Mouse (Mus musculus): ENCODE data around the gene C5ar1. TPM values are rescaled to one million over a fixed set of nuclear protein-coding genes. Genes with fewer than 3 reads are reported as not detected.
A peak's percentile ranks its signal among the peaks of the same experiment; 100 is the strongest.

Gene C5ar1
- total and polyA plus RNA-seq, 3 experiments = not detected

DNA sequence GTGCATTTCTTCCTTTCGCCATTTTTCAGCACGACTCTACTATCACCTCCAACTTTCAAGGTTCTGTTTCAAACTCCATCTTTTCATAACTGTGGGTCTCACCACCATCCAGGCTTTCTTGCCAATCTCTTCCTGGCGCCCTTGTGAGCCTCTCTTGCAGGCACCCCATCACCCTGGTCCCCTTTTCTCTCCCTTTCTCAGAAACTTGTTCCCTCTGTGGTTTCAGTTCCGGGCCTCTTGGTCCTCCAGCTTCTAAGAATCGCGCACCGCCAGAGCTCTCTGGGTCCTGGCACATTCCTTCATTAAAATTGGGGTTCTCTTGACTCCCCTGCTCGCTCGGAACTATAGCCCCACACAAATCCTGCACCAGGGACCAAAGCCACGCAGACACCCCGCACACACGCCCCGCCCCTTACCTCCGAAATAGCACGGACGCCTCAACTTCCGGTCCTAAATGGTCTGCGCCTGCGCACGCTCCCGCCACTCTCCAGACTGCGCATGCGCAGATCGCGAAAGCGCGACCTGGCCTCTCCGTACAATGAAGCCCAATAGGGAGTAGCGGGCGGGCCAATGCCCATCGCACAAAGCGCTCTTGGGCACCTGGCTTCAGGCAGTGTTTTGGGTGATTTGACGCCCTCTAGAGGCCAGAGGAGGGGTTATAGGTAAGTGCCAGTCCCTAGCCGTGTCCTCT lies 37.6 kb downstream of the C5ar1 start, which contains the start of gene Dhx34:
TSS of gene Dhx34 (minus strand) at position 456 of the 691 bp plus-strand sequence.
- peak; percentile 98 for DNase-seq (ENCODE audit: low read depth, low spot score)
- Histone ChIP-seq H3K27ac (ENCODE audit: control insufficient read depth, low read depth, low read length) (peak within 1 kb of the TSS; percentile 70), H3K36me3 (ENCODE audit: control insufficient read depth in 1 of 2, insufficient read depth in 2 of 2, low read length in 2 of 2) (peaks cover 0 to 6% of the 10 kb centered on the region in 2 experiments; a peak in 2 of 4 replicates), H3K9me3 (replicated peaks; ENCODE audit: insufficient read depth, low read length) (no peaks in the 10 kb centered on the region), H3K4me3 (ENCODE audit: control insufficient read depth in 1 of 2, insufficient read depth in 1 of 2, low read depth in 2 of 2, low read length in 2 of 2) (peak within 1 kb of the TSS; percentile 61 to 82), H3K27me3 (ENCODE audit: control insufficient read depth in 1 of 2, insufficient read depth in 2 of 2, low read length in 2 of 2) (no peaks in the 10 kb centered on the region), H3K9ac (ENCODE audit: control insufficient read depth, low read depth, low read length, poor library complexity, severe bottlenecking) (peak within 1 kb of the TSS; percentile 88), H3K79me2 (ENCODE audit: control insufficient read depth, insufficient read depth, low read length, poor library complexity) (peaks cover 2% of the 10 kb centered on the region; the same call in 1 of the 2 replicates), H3K4me1 (ENCODE audit: control insufficient read depth in 1 of 2, insufficient read depth in 2 of 2, low read length in 2 of 2) (peaks cover 3 to 5% of the 10 kb centered on the region in 2 experiments; a peak in 3 of 4 replicates)
- TF ChIP-seq MAFK (IDR thresholded peaks at IDR 0.05; ENCODE audit: borderline replicate concordance, low read depth, low read length) (no peak), TAL1 (IDR thresholded peaks at IDR 0.05; ENCODE audit: low read length) (no peak), USF2 (IDR thresholded peaks at IDR 0.05; ENCODE audit: borderline replicate concordance in 1 of 2, insufficient read depth in 1 of 2, low read depth in 1 of 2, low read length in 2 of 2) (no peak), MXI1 (IDR thresholded peaks at IDR 0.05; ENCODE audit: low read depth, low read length) (peak; percentile 76), CTCF (IDR thresholded peaks at IDR 0.05 in 2 of 3, conservative IDR thresholded peaks at IDR 0.05 in 1 of 3; ENCODE audit: control insufficient read depth in 1 of 3, insufficient read depth in 1 of 3, low read depth in 2 of 3, low read length in 3 of 3, poor library complexity in 1 of 3, severe bottlenecking in 1 of 3) (peak; percentile 49 to 64 (median 61)), CHD2 (IDR thresholded peaks at IDR 0.05; ENCODE audit: low read length) (no peak), NRF1 (IDR thresholded peaks at IDR 0.05; ENCODE audit: insufficient read depth, low read depth, low read length, poor library complexity, severe bottlenecking) (peak; percentile 96), HCFC1 (IDR thresholded peaks at IDR 0.05; ENCODE audit: low read depth, low read length) (peak; percentile 82), MYC (IDR thresholded peaks at IDR 0.05; ENCODE audit: low read depth, low read length) (0 out of 2 replicates have a peak, but pooled peaks have one; percentile 17), GABPA (IDR thresholded peaks at IDR 0.05; ENCODE audit: low read depth, low read length) (no peak), POLR2AphosphoS2 (IDR thresholded peaks at IDR 0.05; ENCODE audit: low read length) (peak; percentile 88; the same call in 1 of the 2 replicates), SIN3A (IDR thresholded peaks at IDR 0.05; ENCODE audit: low read length) (peak; percentile 54; the same call in 1 of the 2 replicates), NELFE (IDR thresholded peaks at IDR 0.05; ENCODE audit: low read depth, low read length) (peak; percentile 86), TCF12 (IDR thresholded peaks at IDR 0.05; ENCODE audit: low read depth, low read length) (peak; percentile 55; the same call in 1 of the 2 replicates), USF1 (IDR thresholded peaks at IDR 0.05; ENCODE audit: low read depth, low read length) (no peak), TBP (IDR thresholded peaks at IDR 0.05; ENCODE audit: low read depth, low read length) (peak; percentile 64), POLR2A (IDR thresholded peaks at IDR 0.05; ENCODE audit: control insufficient read depth in 1 of 2, insufficient read depth in 1 of 2, low read depth in 1 of 2, low read length in 2 of 2, poor library complexity in 1 of 2) (peak; percentile 72 to 92; a peak in 3 of 4 replicates), ELF1 (IDR thresholded peaks at IDR 0.05; ENCODE audit: low read depth, low read length) (peak; percentile 94), RAD21 (IDR thresholded peaks at IDR 0.05; ENCODE audit: low read depth, low read length) (no peak; the same call in 1 of the 2 replicates), ZMIZ1 (IDR thresholded peaks at IDR 0.05; ENCODE audit: low read depth, low read length) (peak; percentile 26; the same call in 1 of the 2 replicates)
